Mouse (Mus musculus): Measurements from ENCODE around the gene Fras1. TPM values are rescaled to one million over a fixed set of nuclear protein-coding genes. Genes with fewer than 3 reads are reported as not detected.

Fras1 gene
- polyA plus RNA-seq, 1 experiment from 2014 or later, result 10.8 TPM

DNA sequence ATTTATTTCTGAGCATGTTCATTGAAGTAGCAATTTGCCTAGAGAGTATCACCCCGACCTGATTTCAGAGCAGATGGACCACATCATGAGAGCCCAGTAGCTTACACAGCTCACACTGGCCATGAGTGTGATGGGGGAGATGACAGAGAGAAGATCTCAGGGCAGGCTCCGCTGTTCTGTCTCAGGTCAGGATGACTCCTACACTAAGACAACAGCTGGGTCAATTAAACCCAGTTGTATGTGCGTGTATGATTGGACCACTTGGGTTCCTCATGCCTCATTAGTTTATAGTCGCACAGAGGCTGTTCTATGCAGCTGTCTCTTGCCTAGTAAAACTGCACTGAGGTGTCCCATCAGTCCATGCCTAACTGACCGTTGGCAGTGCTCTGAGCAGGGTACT lies 345.5 kb downstream of the Fras1 start:
- 93% methylated on average over 5 of the region's 5 CpGs for WGBS

DNA sequence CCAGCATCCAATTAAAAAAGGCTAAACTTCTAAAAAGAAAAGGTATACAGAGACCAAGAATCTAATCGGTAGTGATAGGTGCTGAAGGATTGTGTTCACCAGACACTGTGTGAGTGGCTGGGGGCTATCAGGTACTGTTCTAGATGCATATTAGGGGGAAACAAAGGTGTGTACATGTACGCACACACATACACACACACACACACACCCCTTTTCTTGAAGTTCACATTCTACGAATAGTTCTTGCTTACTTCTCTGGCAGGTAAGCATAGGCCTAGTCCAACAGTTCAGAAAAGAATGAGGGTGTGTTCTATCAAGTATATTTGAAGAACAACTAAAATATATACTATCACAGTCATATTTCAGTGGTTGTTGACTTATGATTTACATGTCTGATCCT lies 348.9 kb downstream of the Fras1 start:
- ATAC-seq (ENCODE audit: low FRiP score), result no peak
- no peaks in the 10 kb centered on the region for H3K36me3 ChIP-seq (replicated peaks)
- no peaks in the 10 kb centered on the region; the same call in 1 of the 2 replicates for H3K4me1 ChIP-seq
- H3K27me3 ChIP-seq, result no peaks in the 10 kb centered on the region
- no peak overlapping the region for H3K4me3 ChIP-seq (replicated peaks)
- no peak overlapping the region for H3K27ac ChIP-seq
- WGBS, result 57% methylated on average over 3 of the region's 3 CpGs
- H3K4me2 ChIP-seq, result no peak overlapping the region
- H3K9ac ChIP-seq, result no peak overlapping the region
- H3K9me3 ChIP-seq, result no peaks in the 10 kb centered on the region

More for the DNA sequence above, 345.5 kb downstream of the Fras1 start:
- no peak overlapping the region for H3K9ac ChIP-seq
- no peaks in the 10 kb centered on the region for H3K27me3 ChIP-seq
- H3K27ac ChIP-seq, result no peak overlapping the region
- peaks cover 5% of the 10 kb centered on the region for H3K4me1 ChIP-seq
- ATAC-seq (ENCODE audit: low FRiP score), result no peak
- H3K36me3 ChIP-seq (replicated peaks), result no peaks in the 10 kb centered on the region
- no peak overlapping the region for H3K4me2 ChIP-seq
- no peak overlapping the region for H3K4me3 ChIP-seq (replicated peaks)
- no peaks in the 10 kb centered on the region for H3K9me3 ChIP-seq

DNA sequence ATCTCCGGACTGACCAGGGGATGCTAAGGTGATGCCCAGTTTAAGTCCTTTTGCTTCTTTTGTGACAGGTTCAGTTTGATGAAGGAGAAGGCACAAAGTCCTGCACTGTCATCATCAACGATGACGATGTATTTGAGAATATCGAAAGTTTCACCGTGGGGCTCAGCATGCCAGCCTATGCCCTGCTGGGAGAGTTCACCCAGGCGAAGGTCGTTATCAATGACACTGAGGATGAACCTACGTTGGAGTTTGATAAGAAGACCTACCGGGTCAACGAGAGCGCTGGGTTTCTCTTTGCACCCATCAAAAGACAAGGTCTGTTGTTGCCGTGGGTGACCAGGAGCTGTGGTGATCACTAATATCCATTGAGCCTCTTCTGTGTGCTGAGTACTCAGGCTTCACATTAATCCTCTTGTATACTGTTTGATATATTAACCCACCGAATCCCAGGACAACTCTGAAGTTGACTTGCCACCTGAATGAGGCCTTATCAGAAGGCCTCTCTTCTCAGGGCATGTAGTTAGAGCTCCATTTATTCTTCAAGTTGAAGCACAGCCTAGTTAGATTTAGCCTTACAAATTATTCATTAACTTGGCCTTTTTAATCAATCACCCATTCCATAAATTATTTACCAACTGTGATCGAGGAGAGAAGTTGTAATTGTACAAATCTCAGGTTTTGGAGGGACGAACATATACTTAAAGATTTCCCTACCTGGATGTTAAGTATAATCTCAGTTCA lies 365.6 kb downstream of the Fras1 start:
- 93% methylated on average over 15 of the region's 15 CpGs for WGBS
- no peak overlapping the region for H3K4me3 ChIP-seq (replicated peaks)
- no peaks in the 10 kb centered on the region for H3K4me1 ChIP-seq
- no peak overlapping the region for H3K27ac ChIP-seq
- no peaks in the 10 kb centered on the region for H3K9me3 ChIP-seq
- H3K4me2 ChIP-seq, result no peak overlapping the region
- ATAC-seq (ENCODE audit: low FRiP score), result no peak
- H3K36me3 ChIP-seq (replicated peaks), result peaks cover 6% of the 10 kb centered on the region; the same call in 1 of the 2 replicates
- H3K9ac ChIP-seq, result no peak overlapping the region
- H3K27me3 ChIP-seq, result no peaks in the 10 kb centered on the region

DNA sequence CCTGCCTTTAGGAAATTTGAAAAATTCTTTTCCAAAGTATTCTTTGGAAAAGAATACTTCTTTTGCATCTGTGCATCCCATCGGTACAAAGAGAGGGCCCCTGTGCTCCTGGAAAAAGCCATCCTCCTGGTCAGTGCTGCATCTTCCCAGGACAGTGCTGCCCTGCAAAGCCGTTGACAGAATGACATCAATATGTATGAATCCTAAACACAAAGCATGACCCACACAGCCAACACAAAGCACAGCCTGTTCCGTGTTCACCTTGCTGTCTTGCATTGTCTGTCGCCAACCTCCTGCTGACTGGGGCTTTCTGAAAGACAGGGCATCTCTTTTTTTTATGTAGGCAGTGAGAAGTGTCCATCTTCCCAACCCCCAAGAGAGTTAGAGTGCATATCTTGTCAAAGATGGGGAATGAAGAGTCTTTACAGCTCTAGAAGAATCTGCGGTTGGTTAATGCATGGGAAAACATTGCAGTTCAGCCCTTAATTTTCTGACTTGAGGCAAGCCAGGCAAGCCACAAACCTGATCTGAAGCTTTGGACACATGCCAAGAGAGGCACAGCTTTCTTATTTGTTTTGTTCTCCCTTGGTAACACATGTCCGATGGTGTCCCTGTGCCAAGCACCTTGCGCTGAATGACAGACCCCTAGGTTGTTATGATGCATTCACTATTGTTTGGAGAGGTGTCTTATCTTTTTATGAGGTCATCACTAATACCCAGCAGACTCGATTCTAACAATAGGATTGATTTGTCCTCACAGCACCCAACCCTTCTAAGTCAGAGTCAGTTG lies 373.6 kb downstream of the Fras1 start:
- no peaks in the 10 kb centered on the region for H3K9me3 ChIP-seq
- no peak overlapping the region for H3K27ac ChIP-seq
- H3K27me3 ChIP-seq, result no peaks in the 10 kb centered on the region
- peaks cover 9% of the 10 kb centered on the region for H3K4me1 ChIP-seq
- 70% methylated on average over 8 of the region's 8 CpGs for WGBS
- no peak overlapping the region for H3K4me2 ChIP-seq
- ATAC-seq (ENCODE audit: low FRiP score), result no peak
- H3K4me3 ChIP-seq (replicated peaks), result no peak overlapping the region
- H3K36me3 ChIP-seq (replicated peaks), result peaks cover 11% of the 10 kb centered on the region; the same call in 1 of the 2 replicates
- H3K9ac ChIP-seq, result no peak overlapping the region

DNA sequence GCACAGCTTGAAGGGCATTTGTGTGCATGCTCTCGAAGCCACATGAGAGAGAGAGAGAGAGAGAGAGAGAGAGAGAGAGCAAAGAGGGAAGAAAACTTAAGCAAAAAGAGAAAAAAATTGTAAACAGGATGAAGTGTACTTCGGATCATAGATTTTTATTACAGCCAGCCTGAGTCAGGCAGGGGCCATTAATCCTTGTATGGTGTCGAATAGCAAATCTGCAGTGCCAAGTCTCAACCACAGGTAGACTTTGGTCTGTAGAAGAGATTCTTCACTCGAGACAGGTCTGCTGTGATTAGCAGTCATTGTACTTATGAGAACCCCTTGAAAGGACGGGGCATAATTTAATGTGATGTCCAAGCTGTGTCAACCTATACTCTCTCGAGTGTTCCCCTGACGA lies 383.9 kb downstream of the Fras1 start:
- 88% methylated on average over 7 of the region's 7 CpGs for WGBS
- Histone ChIP-seq H3K9me3 (no peaks in the 10 kb centered on the region), H3K4me1 (no peaks in the 10 kb centered on the region), H3K4me3 (replicated peaks) (no peak overlapping the region), H3K27me3 (no peaks in the 10 kb centered on the region), H3K36me3 (replicated peaks) (no peaks in the 10 kb centered on the region), H3K4me2 (no peak overlapping the region), H3K9ac (no peak overlapping the region), H3K27ac (no peak overlapping the region)
- no peak for ATAC-seq (ENCODE audit: low FRiP score)

DNA sequence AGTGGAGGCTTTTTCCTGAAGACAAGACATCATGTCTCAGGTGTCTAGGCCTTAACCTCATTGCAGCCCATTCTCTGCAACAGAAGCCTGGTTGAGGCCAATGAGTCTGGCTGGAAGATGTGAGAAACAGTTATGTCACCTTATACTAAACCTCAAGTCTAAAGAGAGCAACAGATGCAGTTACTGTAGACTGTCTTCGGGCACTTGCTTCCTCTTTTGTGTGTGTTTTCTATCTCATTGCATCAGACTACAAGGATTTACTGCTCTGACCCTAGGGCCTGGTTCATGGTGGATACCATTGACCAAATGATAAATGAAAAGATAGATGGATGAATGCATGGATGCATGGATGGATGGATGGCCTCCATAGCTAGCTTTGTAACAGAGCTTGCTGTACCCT lies 388.3 kb downstream of the Fras1 start:
- no peak overlapping the region for H3K4me3 ChIP-seq (replicated peaks)
- H3K36me3 ChIP-seq (replicated peaks), result no peaks in the 10 kb centered on the region
- H3K4me2 ChIP-seq, result no peak overlapping the region
- ATAC-seq (ENCODE audit: low FRiP score), result no peak
- H3K9ac ChIP-seq, result no peak overlapping the region
- H3K4me1 ChIP-seq, result peaks cover 12% of the 10 kb centered on the region
- 90% methylated on average over 1 of the region's 1 CpGs for WGBS
- no peaks in the 10 kb centered on the region for H3K9me3 ChIP-seq
- H3K27me3 ChIP-seq, result no peaks in the 10 kb centered on the region
- H3K27ac ChIP-seq, result no peak overlapping the region

DNA sequence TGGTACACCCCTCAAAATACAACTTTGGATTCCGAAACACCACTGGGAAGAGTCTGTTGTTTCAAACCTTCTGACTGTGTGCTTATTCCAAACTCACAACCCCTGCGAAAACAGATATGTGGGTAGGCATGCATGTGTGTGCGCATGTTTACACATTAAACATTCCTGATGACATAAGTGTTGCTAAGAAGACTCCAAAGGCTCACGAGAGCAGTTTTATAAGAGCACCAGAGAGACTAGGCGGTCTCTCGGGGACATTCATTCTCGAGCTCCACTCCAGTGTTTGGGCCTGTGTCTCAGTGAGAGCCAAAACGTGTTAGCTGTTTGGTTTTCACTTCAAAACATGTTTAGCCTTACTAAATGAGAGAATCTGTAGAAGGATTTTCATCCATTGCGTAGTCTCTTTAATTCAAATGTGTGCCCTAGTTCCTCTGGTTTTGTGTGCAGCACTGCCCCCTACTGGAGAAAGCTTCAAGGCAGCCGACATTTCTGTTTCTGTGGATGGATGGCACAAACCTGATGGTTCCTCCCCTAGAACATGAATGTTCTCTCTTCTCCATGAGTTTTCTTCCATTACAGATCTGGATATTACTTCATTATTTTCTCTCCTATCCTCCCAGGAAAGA lies 395.2 kb downstream of the Fras1 start:
- Histone ChIP-seq H3K27me3 (no peaks in the 10 kb centered on the region), H3K36me3 (replicated peaks) (no peaks in the 10 kb centered on the region), H3K9me3 (no peaks in the 10 kb centered on the region), H3K4me2 (no peak overlapping the region), H3K9ac (no peak overlapping the region), H3K4me3 (replicated peaks) (no peak overlapping the region), H3K27ac (no peak overlapping the region), H3K4me1 (peaks cover 3% of the 10 kb centered on the region; the same call in 1 of the 2 replicates)
- ATAC-seq (ENCODE audit: low FRiP score), result peak; percentile 52; the same call in 1 of the 2 replicates
- 61% methylated on average over 10 of the region's 10 CpGs for WGBS

DNA sequence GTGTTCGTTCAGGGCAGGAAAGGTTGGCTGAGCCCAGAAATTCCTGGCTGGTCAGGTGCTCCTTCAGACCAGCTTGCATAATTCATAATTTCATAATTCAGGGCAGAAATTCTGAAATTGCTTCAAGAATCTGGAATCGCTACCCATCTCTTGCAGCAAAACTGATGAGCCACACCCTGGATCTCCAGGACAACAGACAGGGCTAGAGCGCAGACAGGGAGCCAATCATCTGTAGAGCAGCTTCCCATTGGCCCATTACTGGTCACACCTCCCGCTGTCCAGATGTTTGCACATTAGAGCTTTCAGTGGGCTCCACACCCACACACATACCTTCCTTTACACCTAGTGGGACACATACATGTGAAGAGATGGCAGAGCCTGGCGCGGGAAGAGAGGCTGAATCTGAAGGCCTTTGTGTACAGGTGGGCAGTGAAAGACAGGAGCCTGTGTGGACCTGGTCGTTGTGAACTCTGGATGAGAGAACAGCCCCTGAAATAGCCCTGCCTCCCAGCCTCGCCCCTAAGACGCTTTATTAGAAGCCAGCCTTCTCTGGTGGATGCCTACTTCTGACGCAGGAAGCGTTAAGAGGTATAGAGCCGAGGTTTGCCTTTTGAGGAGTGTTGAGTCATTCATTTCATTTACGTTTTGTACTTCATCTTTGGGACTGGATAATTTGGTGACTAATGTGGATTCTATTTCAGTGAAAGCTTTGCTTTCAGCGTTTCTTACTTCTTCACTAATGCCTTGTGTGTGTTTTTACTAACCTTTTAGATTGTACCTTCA lies 409.9 kb downstream of the Fras1 start:
- H3K4me1 ChIP-seq, result no peaks in the 10 kb centered on the region
- H3K27ac ChIP-seq, result no peak overlapping the region
- H3K9me3 ChIP-seq, result no peaks in the 10 kb centered on the region
- no peak for ATAC-seq (ENCODE audit: low FRiP score)
- H3K27me3 ChIP-seq, result no peaks in the 10 kb centered on the region
- no peak overlapping the region for H3K4me3 ChIP-seq (replicated peaks)
- 83% methylated on average over 14 of the region's 14 CpGs for WGBS
- no peak overlapping the region for H3K9ac ChIP-seq
- no peak overlapping the region for H3K4me2 ChIP-seq
- no peaks in the 10 kb centered on the region for H3K36me3 ChIP-seq (replicated peaks)

DNA sequence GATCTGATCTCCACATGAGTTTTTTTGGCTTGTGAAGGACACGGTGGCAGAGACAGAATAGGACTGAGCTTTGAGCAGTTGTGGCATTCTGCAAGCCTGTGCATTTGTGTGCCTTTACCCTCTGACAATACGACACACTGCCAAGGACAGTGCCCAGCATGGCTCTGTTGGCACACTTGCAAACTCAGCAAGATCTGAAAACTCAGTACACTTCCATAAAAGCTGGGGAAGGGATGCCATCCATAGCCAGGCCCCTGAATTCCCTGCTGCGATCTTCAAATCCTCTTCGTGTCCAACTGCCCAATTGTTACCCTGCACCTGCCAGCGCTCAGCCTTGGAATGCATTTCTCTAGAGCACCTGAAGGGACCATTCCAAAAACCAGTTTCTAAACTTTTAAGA lies 411.3 kb downstream of the Fras1 start:
- WGBS, result 93% methylated on average over 5 of the region's 5 CpGs
- H3K4me1 ChIP-seq, result no peaks in the 10 kb centered on the region
- no peak overlapping the region for H3K27ac ChIP-seq
- no peak overlapping the region for H3K9ac ChIP-seq
- H3K4me2 ChIP-seq, result no peak overlapping the region
- no peaks in the 10 kb centered on the region for H3K36me3 ChIP-seq (replicated peaks)
- ATAC-seq (ENCODE audit: low FRiP score), result no peak
- no peak overlapping the region for H3K4me3 ChIP-seq (replicated peaks)
- no peaks in the 10 kb centered on the region for H3K27me3 ChIP-seq
- H3K9me3 ChIP-seq, result no peaks in the 10 kb centered on the region

DNA sequence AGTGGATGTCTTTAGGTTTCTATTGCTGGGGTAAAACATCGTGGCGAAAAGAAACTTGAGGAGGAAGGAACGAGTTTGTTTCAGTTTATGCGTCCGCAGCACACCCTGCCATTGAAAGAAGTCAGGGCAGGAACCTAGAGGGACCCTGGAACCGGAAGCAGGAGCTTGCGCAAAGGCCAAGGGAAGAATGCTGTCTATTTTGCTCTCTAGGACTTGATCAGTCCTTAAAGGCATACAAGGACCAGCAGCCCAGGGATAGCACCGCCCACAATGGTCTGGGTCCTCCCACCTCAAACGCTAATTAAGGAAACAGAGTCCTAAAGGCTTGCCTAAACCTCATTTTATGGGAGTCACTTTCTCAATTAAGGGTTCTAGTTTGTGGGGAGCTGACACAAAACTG lies 418.7 kb downstream of the Fras1 start:
- H3K27ac ChIP-seq, result no peak overlapping the region
- WGBS, result 73% methylated on average over 9 of the region's 9 CpGs
- no peak overlapping the region for H3K9ac ChIP-seq
- no peak overlapping the region for H3K4me2 ChIP-seq
- peaks cover 9% of the 10 kb centered on the region for H3K4me1 ChIP-seq
- no peak overlapping the region for H3K4me3 ChIP-seq (replicated peaks)
- no peak for ATAC-seq (ENCODE audit: low FRiP score)
- no peaks in the 10 kb centered on the region for H3K9me3 ChIP-seq
- H3K36me3 ChIP-seq (replicated peaks), result no peaks in the 10 kb centered on the region
- peaks cover 26% of the 10 kb centered on the region for H3K27me3 ChIP-seq

DNA sequence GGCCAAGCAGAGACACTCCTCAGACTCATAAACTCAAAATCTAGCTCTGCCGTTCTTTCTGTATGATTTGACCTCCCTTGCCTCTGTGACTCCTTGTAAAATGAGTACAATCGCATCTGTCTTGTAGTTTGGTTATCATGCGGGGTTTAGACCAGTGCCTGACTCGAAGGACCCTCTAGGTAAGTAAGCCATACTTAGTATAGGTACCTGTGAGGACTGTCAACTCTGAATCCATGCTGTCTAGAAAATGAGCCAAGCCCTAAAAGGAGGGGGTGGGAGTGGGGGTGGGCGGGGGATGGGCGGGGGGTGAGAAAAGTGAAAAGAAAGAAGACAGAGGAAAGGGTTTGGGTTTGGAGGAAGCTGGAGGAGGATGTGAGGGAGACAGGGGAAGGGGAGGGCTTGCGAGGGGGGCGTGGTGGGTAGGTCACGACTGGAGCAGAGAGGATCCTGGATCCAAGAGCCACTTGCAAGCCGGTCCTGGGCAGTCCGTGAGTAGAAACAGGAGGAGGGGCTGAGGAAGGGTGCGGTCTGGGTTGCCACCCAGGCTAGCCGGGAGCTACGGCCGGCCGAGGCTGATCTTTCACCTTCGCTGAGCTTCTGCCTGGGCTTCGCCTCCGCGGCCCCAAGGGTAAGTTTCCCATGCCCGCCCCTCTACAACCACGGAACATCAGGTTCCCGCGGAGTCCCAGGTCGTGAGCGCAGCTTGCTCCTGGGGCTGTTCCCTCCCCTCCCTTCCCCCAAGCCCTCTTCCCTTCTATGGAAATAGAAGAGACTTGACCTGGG lies 419.4 kb downstream of the Fras1 start, which contains the start of gene Anxa3:
Anxa3 (plus strand) TSS at position 404 of the 783 bp plus-strand sequence.
- WGBS, result 11% methylated on average over 26 of the region's 26 CpGs
- no peaks in the 10 kb centered on the region for H3K36me3 ChIP-seq (replicated peaks)
- peak; percentile 51; the same call in 1 of the 2 replicates for ATAC-seq (ENCODE audit: low FRiP score)
- peaks cover 9% of the 10 kb centered on the region for H3K4me1 ChIP-seq
- no peak within 1 kb of the TSS for H3K27ac ChIP-seq
- H3K9me3 ChIP-seq, result no peaks in the 10 kb centered on the region
- peak within 1 kb of the TSS; percentile 17; the same call in 1 of the 2 replicates for H3K9ac ChIP-seq
- H3K4me3 ChIP-seq (replicated peaks), result peak within 1 kb of the TSS; percentile 40
- H3K4me2 ChIP-seq, result peak within 1 kb of the TSS; percentile 70
- peaks cover 26% of the 10 kb centered on the region for H3K27me3 ChIP-seq

Data from forebrain, embryonic 12.5 days (tissue).